Mouse (Mus musculus) ES-E14 (cell line): ENCODE results near the gene Bik. TPM values are rescaled to one million over a fixed set of nuclear protein-coding genes. Genes with fewer than 3 reads are reported as not detected.

Experiments
- DNase-seq: peaks from one replicate; pipeline ENCODE4 v3.0.0-alpha.2; 2013; ENCODE audit warnings: low read depth, low spot score
- H3K27ac ChIP-seq: 2 replicates; pipeline ENCODE4 v1.5.1; 2012; ENCODE audit warnings: low read depth, mild to moderate bottlenecking, low read length, moderate library complexity, mixed read lengths; ENCODE audit not compliant: poor library complexity, insufficient read depth, severe bottlenecking
- H3K36me3 ChIP-seq: 2 replicates; pipeline ENCODE4 v1.6.1; 2012; ENCODE audit warnings: mild to moderate bottlenecking, low read length, moderate library complexity, mixed read lengths; ENCODE audit not compliant: control insufficient read depth, poor library complexity, insufficient read depth, severe bottlenecking
- H3K4me1 ChIP-seq, 2 experiments: fragments of 150-350 bp in 1 of 2; sonication (generic) in 1 of 2; 2 replicates each; pipeline ENCODE4 v1.6.1; 2012; ENCODE audit warnings: low read length in 2 of 2, mild to moderate bottlenecking in 1 of 2, mixed read lengths in 1 of 2; ENCODE audit not compliant: control insufficient read depth in 2 of 2, insufficient read depth in 2 of 2, poor library complexity in 1 of 2
- H3K4me3 ChIP-seq, 2 experiments: fragments of 150-350 bp in 1 of 2; sonication (generic) in 1 of 2; 2 replicates each; pipeline ENCODE4 v1.5.1; 2012; ENCODE audit warnings: low read length in 2 of 2, low read depth in 1 of 2, mild to moderate bottlenecking in 1 of 2, mixed read lengths in 1 of 2; ENCODE audit not compliant: insufficient read depth in 1 of 2, poor library complexity in 1 of 2, severe bottlenecking in 1 of 2
- H3K9ac ChIP-seq: 2 replicates; pipeline ENCODE4 v1.6.1; 2012; ENCODE audit warnings: low read depth, mild to moderate bottlenecking, low read length, mixed read lengths; ENCODE audit not compliant: poor library complexity, insufficient read depth, severe bottlenecking
- H3K9me3 ChIP-seq: fragments of 150-350 bp; sonication (generic); 2 replicates; pipeline ENCODE4 v1.6.1; 2012; ENCODE audit warnings: low read depth, mild to moderate bottlenecking, low read length; ENCODE audit not compliant: control insufficient read depth, insufficient read depth
- CHD2 ChIP-seq: IDR thresholded peaks from 2 replicates; pipeline ENCODE4 v1.6.1; 2014; ENCODE audit warnings: mild to moderate bottlenecking, low read depth, low read length, inconsistent platforms
- HCFC1 ChIP-seq: IDR thresholded peaks from 2 replicates; pipeline ENCODE4 v1.6.1; 2012; ENCODE audit warnings: low read length, inconsistent platforms, borderline replicate concordance; ENCODE audit not compliant: insufficient read depth
- MAFK ChIP-seq: IDR thresholded peaks from 2 replicates; pipeline ENCODE4 v1.6.1; 2014; ENCODE audit warnings: mild to moderate bottlenecking, low read depth, low read length, inconsistent platforms; ENCODE audit not compliant: insufficient read depth
- ZC3H11A ChIP-seq: IDR thresholded peaks from 2 replicates; pipeline ENCODE4 v1.6.1; 2012; ENCODE audit warnings: low read depth, mild to moderate bottlenecking, inconsistent platforms, low read length, borderline replicate concordance
- ZNF384 ChIP-seq: IDR thresholded peaks from 2 replicates; pipeline ENCODE4 v1.6.1; 2012; ENCODE audit warnings: low read depth, low read length, inconsistent platforms
- in situ Hi-C, 2 experiments: fragments of 600-800 bp; cut with MboI; formaldehyde crosslinking; loops; one replicate each; pipeline ENCODE4 v1.15.1; 2025; ENCODE audit warnings: low sequenced_read_pairs in 2 of 2, inconsistent platforms in 1 of 2; ENCODE audit not compliant: unreplicated experiment in 2 of 2
- total RNA-seq: library from RNA; depleted of rRNA; stranded (reverse); fragments of 300-350 nt; gene quantifications from 2 replicates; pipeline ENCODE4 v1.2.3, GENCODE M21; 2012

Gene Bik
- total RNA-seq, 1 experiment: 2.5 TPM

DNA sequence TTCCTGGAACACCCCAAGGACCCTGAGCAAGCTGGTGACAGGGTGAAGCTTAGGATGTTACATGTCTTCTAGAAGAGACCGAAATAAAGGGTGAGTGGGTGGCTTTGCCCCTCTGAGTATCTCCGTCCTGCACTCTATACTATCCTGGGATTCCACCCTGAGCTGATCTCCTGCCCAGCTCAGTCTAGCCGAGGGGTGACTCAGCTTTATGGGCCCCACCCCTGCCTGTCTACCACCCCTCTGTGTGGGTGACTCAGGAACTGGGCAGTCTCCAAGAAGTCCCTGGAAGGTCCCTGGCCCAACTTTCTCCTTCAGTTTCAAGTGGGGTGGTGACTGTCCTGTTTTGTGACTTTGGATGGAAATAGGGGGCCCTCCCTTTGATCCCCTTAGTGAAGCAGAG is 38.8 kb downstream of the Bik start:
- Histone ChIP-seq H3K36me3 (no peaks in the 10 kb centered on the region), H3K27ac (no peak overlapping the region)

DNA sequence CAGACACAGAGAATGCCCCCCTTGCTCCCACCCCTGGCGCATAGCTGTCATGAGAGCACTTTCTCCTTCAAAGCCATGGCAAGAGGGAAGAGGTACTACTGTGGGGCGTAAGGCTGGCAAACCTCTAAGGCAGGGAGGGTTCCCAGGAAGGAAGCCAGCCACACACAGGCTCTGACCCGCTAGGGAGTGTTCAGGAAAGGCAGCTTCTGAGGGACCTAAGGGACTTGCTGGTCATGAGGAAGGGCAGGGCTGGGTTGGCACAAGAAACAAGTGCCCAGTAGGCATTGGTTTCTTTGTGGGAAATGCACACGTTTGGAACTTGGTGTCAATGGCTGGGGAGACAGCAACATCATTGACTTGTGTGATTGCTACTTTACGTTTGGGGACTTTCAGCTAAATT is 39.3 kb downstream of the Bik start:
- H3K27ac ChIP-seq: no peak overlapping the region
- no peak for TF ChIP-seq HCFC1
- TF ChIP-seq ZNF384: no peak
- no peak for TF ChIP-seq MAFK

More for the DNA sequence above, 38.8 kb downstream of the Bik start:
- in situ Hi-C loops: no loop called here
- no peak for DNase-seq
- H3K4me1 ChIP-seq: peaks cover 5 to 32% of the 10 kb centered on the region in 2 experiments; a peak in 3 of 4 replicates
- no peak overlapping the region for H3K9ac ChIP-seq
- TF ChIP-seq CHD2: no peak
- TF ChIP-seq MAFK: peak; percentile 33; the same call in 1 of the 2 replicates
- no peaks in the 10 kb centered on the region for H3K9me3 ChIP-seq
- no peak overlapping the region for H3K4me3 ChIP-seq

GRCm38 (mm10) chr15:83567728-83568127 is 41.1 kb downstream of the Bik start:
- peaks cover 2 to 25% of the 10 kb centered on the region in 2 experiments; a peak in 3 of 4 replicates for H3K4me1 ChIP-seq
- H3K4me3 ChIP-seq: no peak overlapping the region
- TF ChIP-seq ZNF384 (no peak), MAFK (no peak), ZC3H11A (no peak), HCFC1 (no peak), CHD2 (no peak)
- H3K36me3 ChIP-seq: no peaks in the 10 kb centered on the region; the same call in 1 of the 2 replicates
- H3K9ac ChIP-seq: no peak overlapping the region
- no peak overlapping the region for H3K27ac ChIP-seq
- DNase-seq: no peak
- in situ Hi-C loops: no loop called here
- no peaks in the 10 kb centered on the region for H3K9me3 ChIP-seq

More for the DNA sequence above, 39.3 kb downstream of the Bik start:
- Histone ChIP-seq H3K4me3 (no peak overlapping the region), H3K9ac (no peak overlapping the region), H3K9me3 (no peaks in the 10 kb centered on the region), H3K36me3 (no peaks in the 10 kb centered on the region), H3K4me1 (peaks cover 5 to 34% of the 10 kb centered on the region in 2 experiments; a peak in 3 of 4 replicates)
- no peak for DNase-seq
- in situ Hi-C loops: no loop called here

DNA sequence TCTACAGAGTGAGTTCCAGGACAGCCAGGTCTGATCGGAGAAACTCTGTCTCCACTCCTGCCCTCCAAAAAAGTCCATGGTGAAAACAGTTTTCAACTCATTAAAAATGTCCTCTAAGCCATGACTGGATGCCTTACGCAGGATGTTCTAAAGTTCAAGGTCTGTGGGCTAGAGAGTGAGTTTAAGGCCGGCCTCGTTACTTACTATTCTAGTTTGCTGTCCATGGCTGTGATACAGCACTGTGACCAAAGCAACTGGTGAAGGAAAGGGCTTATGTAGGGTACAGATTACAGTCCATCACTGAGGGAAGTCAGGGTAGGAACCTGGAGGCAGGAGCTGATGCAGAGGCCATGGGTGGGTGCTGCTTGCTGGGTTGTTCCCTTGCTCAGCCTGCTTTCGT is 41.9 kb downstream of the Bik start:
- in situ Hi-C loops: no loop called here
- TF ChIP-seq CHD2: no peak
- TF ChIP-seq ZC3H11A: no peak
- TF ChIP-seq HCFC1: no peak
- TF ChIP-seq ZNF384: no peak
- TF ChIP-seq MAFK: no peak
- H3K27ac ChIP-seq: no peak overlapping the region

GRCm38 (mm10) chr15:83569682-83570081 is 43.0 kb downstream of the Bik start:
- H3K4me3 ChIP-seq: peak overlapping the region; percentile 32 to 47; a peak in 3 of 4 replicates
- TF ChIP-seq ZNF384 (no peak), HCFC1 (no peak), ZC3H11A (no peak), CHD2 (peak; percentile 75; the same call in 1 of the 2 replicates), MAFK (no peak)
- no peak for DNase-seq
- H3K9ac ChIP-seq: no peak overlapping the region
- in situ Hi-C loops: no loop called here
- H3K4me1 ChIP-seq: peaks cover 2 to 20% of the 10 kb centered on the region in 2 experiments; a peak in 3 of 4 replicates
- H3K9me3 ChIP-seq: no peaks in the 10 kb centered on the region
- no peaks in the 10 kb centered on the region; the same call in 1 of the 2 replicates for H3K36me3 ChIP-seq
- no peak overlapping the region for H3K27ac ChIP-seq

More for the DNA sequence above, 41.9 kb downstream of the Bik start:
- Histone ChIP-seq H3K9me3 (no peaks in the 10 kb centered on the region), H3K4me3 (no peak overlapping the region), H3K9ac (no peak overlapping the region), H3K36me3 (no peaks in the 10 kb centered on the region; the same call in 1 of the 2 replicates), H3K4me1 (peaks cover 2 to 22% of the 10 kb centered on the region in 2 experiments; a peak in 3 of 4 replicates)
- no peak for DNase-seq
